Mouse (Mus musculus) neural tube, embryonic 15.5 days (tissue): ENCODE results near the gene Pnliprp2. TPM values are rescaled to one million over a fixed set of nuclear protein-coding genes. Genes with fewer than 3 reads are reported as not detected.

Experiments used
- ATAC-seq: fragments of 200-750 bp; cut with Nextera tagmentation; 2 replicates; pipeline ENCODE4 v1.8.0; 2017; ENCODE audit warnings: mild to moderate bottlenecking, moderate TSS enrichment, moderate library complexity; ENCODE audit not compliant: low FRiP score
- H3K27ac ChIP-seq: fragments of 300-500 bp; sonication (generic); replicated peaks from 2 replicates; pipeline ENCODE4 v1.5.1; 2015; ENCODE audit warnings: mild to moderate bottlenecking, inconsistent platforms
- H3K27me3 ChIP-seq: fragments of 300-500 bp; sonication (generic); replicated peaks from 2 replicates; pipeline ENCODE4 v1.6.1; 2015; ENCODE audit warnings: inconsistent platforms
- H3K36me3 ChIP-seq: fragments of 300-500 bp; sonication (generic); 2 replicates; pipeline ENCODE4 v1.6.1; 2015; ENCODE audit warnings: inconsistent platforms
- H3K4me1 ChIP-seq: fragments of 300-500 bp; sonication (generic); 2 replicates; pipeline ENCODE4 v1.6.1; 2015; ENCODE audit warnings: inconsistent platforms
- H3K4me2 ChIP-seq: fragments of 300-500 bp; sonication (generic); 2 replicates; pipeline ENCODE4 v1.6.1; 2015; ENCODE audit warnings: inconsistent platforms, mild to moderate bottlenecking, moderate library complexity
- H3K4me3 ChIP-seq: fragments of 300-500 bp; sonication (generic); replicated peaks from 2 replicates; pipeline ENCODE4 v1.5.1; 2015; ENCODE audit warnings: mild to moderate bottlenecking, inconsistent platforms
- H3K9ac ChIP-seq: fragments of 300-500 bp; sonication (generic); replicated peaks from 2 replicates; pipeline ENCODE4 v1.6.1; 2015; ENCODE audit warnings: mild to moderate bottlenecking, inconsistent platforms
- H3K9me3 ChIP-seq: fragments of 300-500 bp; sonication (generic); replicated peaks from 2 replicates; pipeline ENCODE4 v1.6.1; 2016; ENCODE audit warnings: inconsistent platforms
- WGBS: fragments of 180-500 bp; shearing (Covaris S2); methylation state at CpG from one replicate; pipeline ENCODE4 v1.1.7; 2015; ENCODE audit warnings: mixed read lengths; 5-methylcytosine and 5-hydroxymethylcytosine counted together
- polyA plus RNA-seq: library from polyadenylated mRNA; unstranded; fragments of >200 nt; fragmentation: Nextera tagmentation; extraction: Ambion mirVana; gene quantifications from 2 replicates; pipeline ENCODE4 v1.2.1, GENCODE M21; 2015

Pnliprp2 gene
- 0.22 TPM in 1 of 2 replicates, not detected in the other for polyA plus RNA-seq

DNA sequence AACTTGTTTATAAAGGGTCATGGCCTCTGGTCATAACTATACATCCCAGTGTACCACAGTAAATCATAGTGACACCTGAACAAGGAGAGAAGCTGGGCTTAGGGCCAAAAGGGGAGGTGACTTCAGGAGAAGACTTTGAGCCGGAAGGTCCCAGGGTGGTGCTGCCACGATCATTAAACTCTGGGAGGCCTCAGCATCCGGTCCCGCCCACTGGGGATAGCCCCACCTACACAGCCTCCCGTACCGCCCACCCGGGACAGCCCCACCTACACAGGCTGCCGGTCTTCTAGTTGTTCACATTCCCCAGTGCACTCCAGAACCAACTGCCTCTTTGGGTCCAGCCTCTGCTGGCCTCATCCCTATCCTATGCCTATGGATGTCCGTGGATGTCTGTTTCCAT lies at the start of gene Pnliprp2:
Pnliprp2 (plus strand) TSS at position 297 of the 400 bp plus-strand sequence.
- no peak within 1 kb of the TSS for H3K9ac ChIP-seq
- no peaks in the 10 kb centered on the region for H3K9me3 ChIP-seq
- ATAC-seq = no peak
- no peak within 1 kb of the TSS for H3K4me3 ChIP-seq
- no peaks in the 10 kb centered on the region for H3K36me3 ChIP-seq
- no peak within 1 kb of the TSS for H3K27ac ChIP-seq
- H3K4me1 ChIP-seq = peaks cover 6% of the 10 kb centered on the region
- no peak within 1 kb of the TSS for H3K4me2 ChIP-seq
- 64% methylated on average over 9 of the region's 9 CpGs for WGBS
- H3K27me3 ChIP-seq = 0 out of 2 replicates have a peak, but pooled peaks cover 2% of the 10 kb centered on the region

DNA sequence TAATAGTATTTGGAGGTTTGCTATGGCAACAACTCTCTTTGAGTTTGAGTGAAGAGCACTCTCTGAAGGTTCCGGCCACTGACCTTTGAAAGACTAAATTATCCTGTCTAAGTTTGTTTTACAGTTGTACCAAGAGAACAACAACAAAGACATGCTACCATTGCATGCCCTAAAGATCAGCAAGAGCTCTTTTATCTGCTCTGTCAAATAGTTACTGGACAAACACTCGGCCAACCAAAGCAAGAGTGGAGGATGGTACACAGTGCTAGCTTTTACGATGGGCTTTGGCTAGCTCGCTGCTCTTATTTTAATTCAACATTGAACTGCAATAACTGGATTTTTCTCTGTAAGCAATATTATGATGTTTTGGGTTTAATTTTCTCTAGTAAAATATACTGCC lies 41.6 kb upstream of the Pnliprp2 start:
- Histone ChIP-seq H3K4me2 (no peak overlapping the region), H3K27ac (no peak overlapping the region), H3K9me3 (no peaks in the 10 kb centered on the region), H3K36me3 (no peaks in the 10 kb centered on the region), H3K4me1 (no peaks in the 10 kb centered on the region), H3K4me3 (no peak overlapping the region), H3K9ac (no peak overlapping the region), H3K27me3 (no peaks in the 10 kb centered on the region)
- WGBS = 62% methylated on average over 4 of the region's 4 CpGs
- no peak for ATAC-seq

- H3K9me3 ChIP-seq = no peaks in the 10 kb centered on the region
- no peak overlapping the region for H3K9ac ChIP-seq
- no peaks in the 10 kb centered on the region for H3K4me1 ChIP-seq
- no peaks in the 10 kb centered on the region for H3K27me3 ChIP-seq
- H3K4me2 ChIP-seq = no peak overlapping the region
- no peaks in the 10 kb centered on the region for H3K36me3 ChIP-seq
- H3K4me3 ChIP-seq = no peak overlapping the region
- no peak for ATAC-seq
- H3K27ac ChIP-seq = no peak overlapping the region
These were observed 39.1 kb upstream of the Pnliprp2 start for GRCm38 (mm10) chr19:58720439-58720838.

- H3K27me3 ChIP-seq = no peaks in the 10 kb centered on the region
- no peak overlapping the region for H3K9ac ChIP-seq
- no peaks in the 10 kb centered on the region for H3K36me3 ChIP-seq
- no peak for ATAC-seq
- peaks cover 12% of the 10 kb centered on the region for H3K4me1 ChIP-seq
- H3K27ac ChIP-seq = no peak overlapping the region
- H3K4me3 ChIP-seq = no peak overlapping the region
- no peak overlapping the region for H3K4me2 ChIP-seq
- H3K9me3 ChIP-seq = no peaks in the 10 kb centered on the region
- WGBS = 85% methylated on average over 5 of the region's 5 CpGs
These were observed 33.0 kb upstream of the Pnliprp2 start for GRCm38 (mm10) chr19:58726551-58726950.

DNA sequence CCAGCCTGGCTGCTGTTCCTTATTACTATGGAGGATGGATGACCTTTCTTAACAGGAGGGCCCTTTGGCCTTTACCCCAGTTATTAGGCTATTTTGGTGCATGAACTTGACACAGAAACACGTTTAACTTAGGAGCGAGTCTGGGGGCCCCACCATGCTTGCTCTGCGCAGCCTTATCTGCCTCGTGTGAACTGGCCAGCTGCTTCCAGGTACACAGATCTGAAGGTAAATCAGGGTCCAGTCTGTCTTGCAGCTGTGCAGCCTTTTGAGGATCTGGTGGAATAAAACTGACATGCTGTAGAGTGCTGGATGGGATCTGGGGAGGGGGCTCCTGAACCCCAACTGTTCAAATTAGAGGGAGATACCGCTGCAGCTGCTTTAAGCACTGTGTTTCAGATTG lies 31.8 kb upstream of the Pnliprp2 start:
- Histone ChIP-seq H3K4me3 (no peak overlapping the region), H3K27me3 (no peaks in the 10 kb centered on the region), H3K9me3 (no peaks in the 10 kb centered on the region), H3K4me2 (no peak overlapping the region), H3K4me1 (peaks cover 12% of the 10 kb centered on the region), H3K27ac (no peak overlapping the region), H3K36me3 (no peaks in the 10 kb centered on the region), H3K9ac (no peak overlapping the region)
- 81% methylated on average over 5 of the region's 5 CpGs for WGBS
- no peak for ATAC-seq

GRCm38 (mm10) chr19:58728445-58729031 lies 31.0 kb upstream of the Pnliprp2 start, which contains the start of gene Pnliprp1:
Gene Pnliprp1 (plus strand): TSS chr19:58728887.
- H3K36me3 ChIP-seq = no peaks in the 10 kb centered on the region
- WGBS = 48% methylated on average over 5 of the region's 5 CpGs
- no peak within 1 kb of the TSS for H3K27ac ChIP-seq
- H3K9me3 ChIP-seq = no peaks in the 10 kb centered on the region
- H3K4me1 ChIP-seq = peaks cover 12% of the 10 kb centered on the region
- no peaks in the 10 kb centered on the region for H3K27me3 ChIP-seq
- ATAC-seq = no peak
- H3K4me3 ChIP-seq = no peak within 1 kb of the TSS
- H3K9ac ChIP-seq = no peak within 1 kb of the TSS
- H3K4me2 ChIP-seq = no peak within 1 kb of the TSS

GRCm38 (mm10) chr19:58733216-58733615 lies 26.3 kb upstream of the Pnliprp2 start:
- H3K4me2 ChIP-seq = no peak overlapping the region
- H3K4me1 ChIP-seq = peaks cover 7% of the 10 kb centered on the region
- no peak overlapping the region for H3K27ac ChIP-seq
- WGBS = 84% methylated on average over 6 of the region's 6 CpGs
- no peak for ATAC-seq
- H3K27me3 ChIP-seq = no peaks in the 10 kb centered on the region
- H3K9ac ChIP-seq = no peak overlapping the region
- no peaks in the 10 kb centered on the region for H3K36me3 ChIP-seq
- H3K4me3 ChIP-seq = no peak overlapping the region
- H3K9me3 ChIP-seq = no peaks in the 10 kb centered on the region

- Histone ChIP-seq H3K4me3 (no peak overlapping the region), H3K4me2 (no peak overlapping the region), H3K4me1 (no peaks in the 10 kb centered on the region), H3K36me3 (no peaks in the 10 kb centered on the region), H3K9me3 (no peaks in the 10 kb centered on the region), H3K9ac (no peak overlapping the region), H3K27me3 (no peaks in the 10 kb centered on the region), H3K27ac (no peak overlapping the region)
- WGBS = 92% methylated on average over 4 of the region's 4 CpGs
- ATAC-seq = no peak
These were observed 21.4 kb upstream of the Pnliprp2 start for GRCm38 (mm10) chr19:58738111-58738510.

DNA sequence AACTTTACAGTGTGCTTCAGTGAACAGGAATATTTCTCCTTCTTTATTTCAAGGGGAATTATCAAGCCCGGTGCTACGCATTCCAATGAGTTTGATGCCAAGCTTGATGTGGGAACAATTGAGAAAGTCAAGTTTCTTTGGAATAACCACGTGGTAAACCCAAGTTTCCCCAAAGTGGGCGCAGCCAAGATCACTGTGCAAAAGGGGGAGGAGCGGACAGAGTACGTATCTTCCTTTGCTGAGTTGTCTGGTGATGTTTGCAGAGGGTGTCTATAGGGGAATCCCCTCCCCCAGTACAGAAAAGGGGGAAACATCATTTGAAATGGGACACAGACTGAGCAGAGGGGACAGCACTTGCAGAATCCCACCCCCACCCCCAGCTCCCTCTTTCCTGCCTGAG lies 18.5 kb upstream of the Pnliprp2 start:
- H3K4me1 ChIP-seq = no peaks in the 10 kb centered on the region
- no peaks in the 10 kb centered on the region for H3K27me3 ChIP-seq
- 72% methylated on average over 6 of the region's 6 CpGs for WGBS
- no peak overlapping the region for H3K27ac ChIP-seq
- H3K4me3 ChIP-seq = no peak overlapping the region
- no peak for ATAC-seq
- H3K4me2 ChIP-seq = no peak overlapping the region
- H3K36me3 ChIP-seq = no peaks in the 10 kb centered on the region
- H3K9ac ChIP-seq = no peak overlapping the region
- no peaks in the 10 kb centered on the region for H3K9me3 ChIP-seq

DNA sequence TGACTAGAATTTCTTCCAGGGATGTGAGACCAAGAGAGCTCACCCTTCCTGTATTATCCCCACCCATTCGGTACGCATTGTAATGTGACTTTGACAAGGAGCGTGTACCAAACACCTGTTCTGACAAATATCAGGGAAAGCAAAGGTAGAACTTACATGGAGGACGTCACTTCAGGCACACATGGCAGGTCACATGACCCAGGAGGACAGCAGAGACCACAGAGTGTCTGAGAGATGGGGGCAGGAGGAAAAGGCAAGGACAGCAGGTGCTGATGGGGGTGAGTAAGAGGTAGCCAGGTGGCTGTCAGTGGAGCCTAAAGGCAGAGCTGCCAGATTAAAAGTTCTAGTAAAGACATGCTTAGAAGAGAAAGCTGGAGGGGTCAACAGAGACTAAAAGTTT lies 16.8 kb upstream of the Pnliprp2 start:
- Histone ChIP-seq H3K4me1 (no peaks in the 10 kb centered on the region), H3K36me3 (no peaks in the 10 kb centered on the region), H3K4me2 (no peak overlapping the region), H3K27ac (no peak overlapping the region), H3K27me3 (no peaks in the 10 kb centered on the region), H3K9me3 (no peaks in the 10 kb centered on the region), H3K4me3 (no peak overlapping the region), H3K9ac (no peak overlapping the region)
- 85% methylated on average over 4 of the region's 4 CpGs for WGBS
- no peak for ATAC-seq

DNA sequence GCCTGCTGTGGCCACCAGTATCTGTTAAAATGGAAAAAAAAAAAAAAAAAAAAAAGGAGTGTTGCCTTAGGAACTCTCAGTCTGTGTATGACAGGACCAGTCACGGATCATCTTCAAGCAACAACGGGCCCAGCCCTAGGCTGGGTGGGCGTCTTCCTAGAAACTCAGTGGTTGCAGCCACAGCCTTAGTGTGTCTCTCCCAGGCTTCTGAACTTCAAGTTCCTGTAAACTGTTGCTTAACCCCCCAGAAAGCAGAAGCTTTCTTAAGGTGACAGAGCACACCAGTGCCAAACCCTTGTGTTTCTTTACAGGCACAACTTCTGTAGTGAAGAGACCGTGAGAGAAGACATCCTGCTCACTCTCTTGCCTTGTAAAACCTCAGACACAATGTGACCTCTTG lies 15.8 kb upstream of the Pnliprp2 start:
- Histone ChIP-seq H3K9ac (no peak overlapping the region), H3K4me1 (no peaks in the 10 kb centered on the region), H3K36me3 (no peaks in the 10 kb centered on the region), H3K9me3 (no peaks in the 10 kb centered on the region), H3K4me3 (no peak overlapping the region), H3K27ac (no peak overlapping the region), H3K27me3 (no peaks in the 10 kb centered on the region), H3K4me2 (no peak overlapping the region)
- no peak for ATAC-seq
- 39% methylated on average over 4 of the region's 4 CpGs for WGBS

DNA sequence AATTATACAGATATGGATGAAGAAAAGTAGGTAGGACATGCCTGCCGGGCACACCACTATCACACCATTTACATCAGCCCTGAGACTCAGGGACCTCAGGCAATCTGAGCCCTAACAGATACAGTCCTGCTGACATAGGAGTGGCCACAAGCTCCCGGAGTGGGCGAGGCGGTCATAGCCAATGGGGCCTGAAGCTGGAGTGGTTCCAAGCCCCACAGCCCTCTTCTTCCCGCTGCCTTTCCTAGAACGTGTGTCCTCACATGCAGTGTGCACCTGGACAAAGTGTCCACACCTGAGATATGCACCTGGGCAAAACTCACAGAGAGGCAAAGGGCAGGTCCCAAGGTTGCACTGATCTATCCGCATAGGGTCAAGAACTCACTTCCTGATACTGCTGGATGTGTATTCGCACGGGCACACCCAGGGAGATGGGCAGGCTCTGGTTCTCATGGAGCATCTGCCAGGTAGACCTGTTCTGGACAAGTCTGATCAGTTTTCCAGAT lies 12.0 kb upstream of the Pnliprp2 start:
- H3K9ac ChIP-seq = no peak overlapping the region
- no peaks in the 10 kb centered on the region for H3K36me3 ChIP-seq
- H3K27ac ChIP-seq = no peak overlapping the region
- H3K27me3 ChIP-seq = no peaks in the 10 kb centered on the region
- no peaks in the 10 kb centered on the region for H3K4me1 ChIP-seq
- 94% methylated on average over 9 of the region's 9 CpGs for WGBS
- H3K4me3 ChIP-seq = no peak overlapping the region
- no peak for ATAC-seq
- no peak overlapping the region for H3K4me2 ChIP-seq
- H3K9me3 ChIP-seq = no peaks in the 10 kb centered on the region
